Mouse (Mus musculus): ENCODE measurements at regions not wholly inside any gene's neighbourhood (a gene's known extent, or its start where the extent isn't known, plus 50 kb on each side); places are given as distances from the start of the nearest gene placed in this dataset.

GRCm38 (mm10) chr11:63456356-63456755, 327.6 kb downstream of the Pmp22 start:
- Histone ChIP-seq H3K4me2 (no peak overlapping the region), H3K9ac (no peak overlapping the region), H3K36me3 (no peaks in the 10 kb centered on the region), H3K27me3 (no peaks in the 10 kb centered on the region), H3K27ac (no peak overlapping the region), H3K9me3 (no peaks in the 10 kb centered on the region), H3K4me3 (no peak overlapping the region), H3K4me1 (peaks cover 3% of the 10 kb centered on the region; the same call in 1 of the 2 replicates)
- ATAC-seq (ENCODE audit: insufficient number of reproducible peaks, low FRiP score, low TSS enrichment, low read depth), result no peak
- WGBS, result 75% methylated on average over 3 of the region's 3 CpGs

- WGBS, result 70% methylated on average over 5 of the region's 5 CpGs
- no peak overlapping the region for H3K4me2 ChIP-seq
These were observed 328.5 kb downstream of the Pmp22 start for GRCm38 (mm10) chr11:63457250-63457649.

GRCm38 (mm10) chr11:63460146-63460545, 331.4 kb downstream of the Pmp22 start:
- Histone ChIP-seq H3K36me3 (no peaks in the 10 kb centered on the region), H3K27me3 (no peaks in the 10 kb centered on the region), H3K4me2 (no peak overlapping the region), H3K4me3 (no peak overlapping the region), H3K27ac (no peak overlapping the region), H3K4me1 (peaks cover 15% of the 10 kb centered on the region), H3K9ac (no peak overlapping the region), H3K9me3 (no peaks in the 10 kb centered on the region)
- no peak for ATAC-seq (ENCODE audit: insufficient number of reproducible peaks, low FRiP score, low TSS enrichment, low read depth)
- 80% methylated on average over 7 of the region's 7 CpGs for WGBS

More at GRCm38 (mm10) chr11:63457250-63457649, 328.5 kb downstream of the Pmp22 start:
- no peaks in the 10 kb centered on the region for H3K9me3 ChIP-seq
- no peak for ATAC-seq (ENCODE audit: insufficient number of reproducible peaks, low FRiP score, low TSS enrichment, low read depth)
- H3K9ac ChIP-seq, result no peak overlapping the region
- H3K27me3 ChIP-seq, result no peaks in the 10 kb centered on the region
- no peak overlapping the region for H3K27ac ChIP-seq
- H3K4me1 ChIP-seq, result peaks cover 3% of the 10 kb centered on the region; the same call in 1 of the 2 replicates
- H3K36me3 ChIP-seq, result no peaks in the 10 kb centered on the region
- no peak overlapping the region for H3K4me3 ChIP-seq

GRCm38 (mm10) chr11:63463797-63464331, 335.1 kb downstream of the Pmp22 start:
- Histone ChIP-seq H3K27ac (no peak overlapping the region), H3K36me3 (no peaks in the 10 kb centered on the region), H3K9me3 (no peaks in the 10 kb centered on the region), H3K9ac (no peak overlapping the region), H3K4me3 (peak overlapping the region; percentile 25), H3K4me1 (peaks cover 14% of the 10 kb centered on the region), H3K27me3 (no peaks in the 10 kb centered on the region), H3K4me2 (peak overlapping the region; percentile 48)
- 16% methylated on average over 18 of the region's 18 CpGs for WGBS
- ATAC-seq (ENCODE audit: insufficient number of reproducible peaks, low FRiP score, low TSS enrichment, low read depth), result no peak

- Histone ChIP-seq H3K27me3 (no peaks in the 10 kb centered on the region), H3K4me3 (no peak overlapping the region), H3K9me3 (no peaks in the 10 kb centered on the region), H3K4me1 (peaks cover 14% of the 10 kb centered on the region), H3K36me3 (no peaks in the 10 kb centered on the region), H3K9ac (no peak overlapping the region), H3K4me2 (no peak overlapping the region), H3K27ac (no peak overlapping the region)
- no peak for ATAC-seq (ENCODE audit: insufficient number of reproducible peaks, low FRiP score, low TSS enrichment, low read depth)
- WGBS, result 53% methylated on average over 6 of the region's 6 CpGs
These were observed 337.2 kb downstream of the Pmp22 start for GRCm38 (mm10) chr11:63465941-63466340.

- Histone ChIP-seq H3K36me3 (no peaks in the 10 kb centered on the region), H3K4me1 (peaks cover 14% of the 10 kb centered on the region), H3K9ac (no peak overlapping the region), H3K4me3 (no peak overlapping the region), H3K27me3 (no peaks in the 10 kb centered on the region), H3K4me2 (no peak overlapping the region), H3K9me3 (no peaks in the 10 kb centered on the region), H3K27ac (no peak overlapping the region)
- WGBS, result 79% methylated on average over 2 of the region's 2 CpGs
- no peak for ATAC-seq (ENCODE audit: insufficient number of reproducible peaks, low FRiP score, low TSS enrichment, low read depth)
These were observed 337.8 kb downstream of the Pmp22 start for GRCm38 (mm10) chr11:63466541-63466940.

GRCm38 (mm10) chr11:63474831-63475230, 346.0 kb downstream of the Pmp22 start:
- H3K4me3 ChIP-seq, result no peak overlapping the region
- H3K36me3 ChIP-seq, result no peaks in the 10 kb centered on the region
- no peak overlapping the region for H3K4me2 ChIP-seq
- no peak for ATAC-seq (ENCODE audit: insufficient number of reproducible peaks, low FRiP score, low TSS enrichment, low read depth)
- no peaks in the 10 kb centered on the region for H3K27me3 ChIP-seq
- H3K27ac ChIP-seq, result no peak overlapping the region
- H3K9ac ChIP-seq, result no peak overlapping the region
- WGBS, result 94% methylated on average over 15 of the region's 15 CpGs
- no peaks in the 10 kb centered on the region for H3K4me1 ChIP-seq
- H3K9me3 ChIP-seq, result no peaks in the 10 kb centered on the region

- no peaks in the 10 kb centered on the region for H3K27me3 ChIP-seq
- H3K9ac ChIP-seq, result no peak overlapping the region
- H3K4me1 ChIP-seq, result no peaks in the 10 kb centered on the region
- H3K4me3 ChIP-seq, result no peak overlapping the region
- no peak overlapping the region for H3K27ac ChIP-seq
- ATAC-seq (ENCODE audit: insufficient number of reproducible peaks, low FRiP score, low TSS enrichment, low read depth), result no peak
- no peaks in the 10 kb centered on the region for H3K36me3 ChIP-seq
- no peaks in the 10 kb centered on the region for H3K9me3 ChIP-seq
- 64% methylated on average over 7 of the region's 7 CpGs for WGBS
- H3K4me2 ChIP-seq, result no peak overlapping the region
These were observed 353.0 kb downstream of the Pmp22 start for GRCm38 (mm10) chr11:63481676-63482310.

GRCm38 (mm10) chr11:63482593-63482992, 353.8 kb downstream of the Pmp22 start:
- H3K27ac ChIP-seq, result no peak overlapping the region
- 41% methylated on average over 6 of the region's 6 CpGs for WGBS
- H3K36me3 ChIP-seq, result no peaks in the 10 kb centered on the region
- no peak overlapping the region for H3K4me2 ChIP-seq
- H3K9me3 ChIP-seq, result no peaks in the 10 kb centered on the region
- no peaks in the 10 kb centered on the region for H3K27me3 ChIP-seq
- no peaks in the 10 kb centered on the region for H3K4me1 ChIP-seq
- ATAC-seq (ENCODE audit: insufficient number of reproducible peaks, low FRiP score, low TSS enrichment, low read depth), result no peak
- no peak overlapping the region for H3K4me3 ChIP-seq
- H3K9ac ChIP-seq, result no peak overlapping the region

GRCm38 (mm10) chr11:63487203-63487602, 358.4 kb downstream of the Pmp22 start:
- no peaks in the 10 kb centered on the region for H3K4me1 ChIP-seq
- 16% methylated on average over 2 of the region's 2 CpGs for whole genome bisulfite sequencing
- no peak overlapping the region for H3K4me3 ChIP-seq
- no peak overlapping the region for H3K27ac ChIP-seq
- H3K36me3 ChIP-seq, result no peaks in the 10 kb centered on the region
- no peaks in the 10 kb centered on the region for H3K9me3 ChIP-seq
- H3K27me3 ChIP-seq, result no peaks in the 10 kb centered on the region
- no peak overlapping the region for H3K4me2 ChIP-seq
- H3K9ac ChIP-seq, result no peak overlapping the region
- no peak for ATAC-seq (ENCODE audit: insufficient number of reproducible peaks, low FRiP score, low TSS enrichment, low read depth)

- 59% methylated on average over 5 of the region's 5 CpGs for WGBS
- H3K4me2 ChIP-seq, result no peak overlapping the region
- ATAC-seq (ENCODE audit: insufficient number of reproducible peaks, low FRiP score, low TSS enrichment, low read depth), result no peak
- H3K36me3 ChIP-seq, result no peaks in the 10 kb centered on the region
- H3K4me1 ChIP-seq, result peaks cover 2% of the 10 kb centered on the region; the same call in 1 of the 2 replicates
- no peaks in the 10 kb centered on the region for H3K27me3 ChIP-seq
- H3K9me3 ChIP-seq, result no peaks in the 10 kb centered on the region
- H3K4me3 ChIP-seq, result no peak overlapping the region
- no peak overlapping the region for H3K9ac ChIP-seq
- no peak overlapping the region for H3K27ac ChIP-seq
These were observed 373.4 kb downstream of the Pmp22 start for GRCm38 (mm10) chr11:63502181-63502580.

GRCm38 (mm10) chr11:63507387-63507786, 378.6 kb downstream of the Pmp22 start:
- H3K4me2 ChIP-seq, result no peak overlapping the region
- no peaks in the 10 kb centered on the region for H3K9me3 ChIP-seq
- H3K27me3 ChIP-seq, result no peaks in the 10 kb centered on the region
- H3K36me3 ChIP-seq, result no peaks in the 10 kb centered on the region
- no peak overlapping the region for H3K27ac ChIP-seq
- H3K9ac ChIP-seq, result no peak overlapping the region
- 86% methylated on average over 8 of the region's 8 CpGs for WGBS
- no peak overlapping the region for H3K4me3 ChIP-seq
- H3K4me1 ChIP-seq, result peaks cover 2% of the 10 kb centered on the region; the same call in 1 of the 2 replicates
- ATAC-seq (ENCODE audit: insufficient number of reproducible peaks, low FRiP score, low TSS enrichment, low read depth), result no peak

All from limb, embryonic 15.5 days (tissue).